Mouse (Mus musculus): ENCODE data around the gene Sh3bgrl2. TPM values are rescaled to one million over a fixed set of nuclear protein-coding genes. Genes with fewer than 3 reads are reported as not detected.
"Not testable (repeated sequence)": the region's sequence is repeated elsewhere in the genome, so short reads cannot be mapped to it uniquely, and the experiment has no call there.

The Sh3bgrl2 gene
- 19.5 and 23.1 TPM in 2 replicates for polyA plus RNA-seq (2011; ENCODE audit: insufficient read depth, insufficient read length, low read depth, missing spikeins)

DNA sequence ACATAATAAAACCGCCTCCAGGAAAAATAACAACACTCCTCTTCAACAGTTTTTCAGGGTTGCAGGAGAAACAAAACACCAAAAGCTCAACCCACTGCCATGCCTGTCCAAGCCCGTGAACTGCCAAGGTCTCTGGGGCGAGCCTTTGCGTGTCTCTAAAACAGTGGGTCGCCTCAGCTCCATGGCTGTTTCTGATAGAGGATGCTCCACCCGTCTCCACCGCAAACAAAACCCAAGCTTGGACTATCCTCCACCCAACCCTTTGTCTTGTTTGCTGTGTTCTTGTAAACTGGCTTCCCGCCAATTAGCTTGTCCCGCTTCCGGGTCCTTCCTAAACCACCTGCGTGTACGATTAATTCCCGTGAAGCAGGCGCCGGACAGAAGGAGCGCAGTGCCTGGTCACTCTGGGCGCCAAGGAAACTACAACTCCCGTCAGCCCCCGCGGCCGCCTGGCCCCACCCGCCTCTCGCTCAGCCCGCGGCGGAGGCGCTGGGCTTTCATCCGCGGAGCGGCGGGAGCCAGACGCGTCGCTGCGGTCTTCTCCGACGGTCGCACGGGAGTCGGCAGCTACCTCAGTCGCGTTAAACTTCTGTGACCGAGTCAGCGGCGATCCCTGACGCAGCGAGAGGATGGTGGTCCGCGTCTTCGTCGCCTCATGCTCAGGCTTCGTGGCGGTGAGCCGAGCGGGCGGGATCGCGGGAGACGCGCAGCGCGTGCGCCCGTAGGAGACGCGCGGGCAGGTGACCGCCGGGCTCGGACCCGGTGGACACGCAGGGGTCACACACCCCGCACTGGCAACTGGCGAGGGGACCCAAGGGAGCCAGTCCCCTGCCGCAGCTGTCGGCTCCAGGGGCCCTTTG lies at the start of gene Sh3bgrl2:
Gene Sh3bgrl2 (plus strand): TSS at position 498 of the 860 bp plus-strand sequence.
- peak within 1 kb of the TSS; percentile 50 for H3K9ac ChIP-seq (ENCODE audit: low read depth, poor library complexity, severe bottlenecking)
- H3K27me3 ChIP-seq (ENCODE audit: control insufficient read depth, insufficient read depth, low read length, poor library complexity, severe bottlenecking), result no peaks in the 10 kb centered on the region
- H3K4me3 ChIP-seq (ENCODE audit: low read depth, low read length), result peak within 1 kb of the TSS; percentile 91
- no peaks in the 10 kb centered on the region for H3K36me3 ChIP-seq (ENCODE audit: control insufficient read depth, insufficient read depth, low read length, poor library complexity, severe bottlenecking)
- no peaks in the 10 kb centered on the region for H3K9me3 ChIP-seq (replicated peaks; ENCODE audit: control insufficient read depth, insufficient read depth, low read length, poor library complexity, severe bottlenecking)
- peaks cover 3% of the 10 kb centered on the region for H3K4me1 ChIP-seq (ENCODE audit: control insufficient read depth, insufficient read depth, low read length)
- no peak within 1 kb of the TSS for H3K27ac ChIP-seq (ENCODE audit: insufficient read depth, low read length)
- no peak for TF ChIP-seq CTCF (IDR thresholded peaks at IDR 0.05; ENCODE audit: low read depth, low read length)
- peak; percentile 78 for TF ChIP-seq POLR2A (IDR thresholded peaks at IDR 0.05; ENCODE audit: insufficient read depth, low read length)

DNA sequence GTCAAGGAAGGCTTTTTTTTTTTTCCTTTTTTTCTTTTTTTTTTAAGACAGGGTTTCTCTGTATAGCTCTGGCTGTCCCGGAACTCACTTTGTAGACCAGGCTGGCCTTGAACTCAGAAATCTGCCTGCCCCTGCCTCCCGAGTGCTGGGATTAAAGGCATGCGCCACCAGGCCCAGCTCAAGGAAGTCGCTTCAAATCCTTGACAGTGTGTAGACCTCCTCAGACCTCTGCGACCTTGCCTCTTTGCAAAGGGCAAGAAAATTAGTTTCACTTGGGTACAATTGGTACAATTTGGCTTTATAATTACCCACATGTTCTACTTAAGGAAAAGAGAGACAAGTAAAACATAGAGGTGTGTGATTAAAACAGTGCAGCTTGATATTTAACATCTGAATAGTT lies 29.0 kb upstream of the Sh3bgrl2 start:
- not testable (repeated sequence) for H3K4me1 ChIP-seq (ENCODE audit: control insufficient read depth, insufficient read depth, low read length); H3K36me3 ChIP-seq (ENCODE audit: control insufficient read depth, insufficient read depth, low read length, poor library complexity, severe bottlenecking); H3K4me3 ChIP-seq (ENCODE audit: low read depth, low read length); H3K27ac ChIP-seq (ENCODE audit: insufficient read depth, low read length); H3K9me3 ChIP-seq (replicated peaks; ENCODE audit: control insufficient read depth, insufficient read depth, low read length, poor library complexity, severe bottlenecking); H3K27me3 ChIP-seq (ENCODE audit: control insufficient read depth, insufficient read depth, low read length, poor library complexity, severe bottlenecking); H3K9ac ChIP-seq (ENCODE audit: low read depth, poor library complexity, severe bottlenecking)

DNA sequence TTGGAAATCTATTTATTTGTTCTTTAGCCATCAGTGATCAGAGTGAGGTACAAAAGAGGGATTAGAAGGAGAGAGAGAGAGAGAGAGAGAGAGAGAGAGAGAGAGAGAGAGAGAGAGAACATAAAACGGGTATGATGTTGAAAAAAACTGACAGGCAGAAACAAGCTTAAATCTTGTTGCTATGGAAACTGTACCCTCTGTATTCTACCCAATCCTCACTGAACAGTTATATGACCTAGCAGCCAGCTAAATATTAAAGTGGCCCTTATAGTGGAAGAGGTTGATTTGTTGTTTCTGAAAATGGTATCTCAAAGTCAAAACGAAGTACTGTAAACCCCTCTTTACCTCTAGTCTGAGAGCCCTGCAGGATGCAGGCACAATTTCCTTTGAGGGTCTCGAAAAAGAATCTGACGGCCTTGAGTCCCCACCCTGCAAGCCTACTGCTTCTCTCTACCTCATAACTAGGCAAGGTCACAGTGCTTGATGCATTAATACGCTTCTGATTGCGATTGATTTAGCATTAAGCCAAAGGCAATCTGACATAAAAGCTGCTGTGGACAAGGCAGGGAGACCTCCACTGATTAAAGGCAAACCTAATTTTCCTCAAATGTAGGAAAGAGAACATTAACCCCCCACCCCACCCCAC lies 28.5 kb upstream of the Sh3bgrl2 start:
- H3K27me3 ChIP-seq (ENCODE audit: control insufficient read depth, insufficient read depth, low read length, poor library complexity, severe bottlenecking), result no peaks in the 10 kb centered on the region; the same call in 1 of the 2 replicates
- no peaks in the 10 kb centered on the region for H3K36me3 ChIP-seq (ENCODE audit: control insufficient read depth, insufficient read depth, low read length, poor library complexity, severe bottlenecking)
- H3K4me1 ChIP-seq (ENCODE audit: control insufficient read depth, insufficient read depth, low read length), result no peaks in the 10 kb centered on the region
- H3K27ac ChIP-seq (ENCODE audit: insufficient read depth, low read length), result no peak overlapping the region
- H3K9ac ChIP-seq (ENCODE audit: low read depth, poor library complexity, severe bottlenecking), result no peak overlapping the region
- no peaks in the 10 kb centered on the region for H3K9me3 ChIP-seq (replicated peaks; ENCODE audit: control insufficient read depth, insufficient read depth, low read length, poor library complexity, severe bottlenecking)
- no peak overlapping the region for H3K4me3 ChIP-seq (ENCODE audit: low read depth, low read length)
- TF ChIP-seq CTCF (IDR thresholded peaks at IDR 0.05; ENCODE audit: low read depth, low read length) (no peak), EP300 (IDR thresholded peaks at IDR 0.05; ENCODE audit: insufficient read depth, low read depth, low read length) (no peak), POLR2A (IDR thresholded peaks at IDR 0.05; ENCODE audit: insufficient read depth, low read length) (no peak)

DNA sequence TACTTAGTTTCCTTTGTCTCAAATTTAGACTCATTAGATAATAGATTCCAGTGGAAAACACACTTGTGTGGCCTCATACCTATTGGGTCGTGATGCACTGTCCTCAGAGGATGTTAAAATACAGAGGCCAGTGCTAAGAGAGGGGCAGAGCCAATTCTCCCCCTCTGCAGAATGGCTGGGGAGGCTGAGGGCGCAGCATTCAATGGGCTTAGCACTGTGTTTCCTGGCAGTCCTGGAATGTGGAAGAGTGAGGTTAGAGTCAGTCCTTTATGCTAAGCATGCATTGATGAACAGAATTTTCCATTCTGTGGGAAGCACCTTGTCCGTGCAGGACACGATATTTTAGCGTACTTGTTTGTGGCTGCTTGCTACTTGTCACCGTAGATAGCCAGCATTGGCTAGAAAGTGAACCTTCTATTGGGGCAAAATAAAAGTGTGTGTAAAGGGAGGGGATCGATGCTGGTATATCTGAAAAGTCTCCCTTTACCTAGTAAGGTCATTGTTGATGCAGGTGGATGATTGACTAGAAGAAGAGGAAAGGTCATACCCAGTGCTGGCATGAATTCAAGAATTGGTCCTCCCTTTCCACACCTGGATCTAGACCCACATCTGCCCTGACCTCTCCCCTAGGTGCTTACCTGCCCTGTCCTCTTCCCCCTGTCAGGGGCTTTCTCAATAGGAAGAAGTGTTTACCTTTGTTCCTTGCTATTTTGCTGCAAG lies 20.6 kb upstream of the Sh3bgrl2 start:
- H3K4me1 ChIP-seq (ENCODE audit: control insufficient read depth, insufficient read depth, low read length), result no peaks in the 10 kb centered on the region
- no peaks in the 10 kb centered on the region for H3K36me3 ChIP-seq (ENCODE audit: control insufficient read depth, insufficient read depth, low read length, poor library complexity, severe bottlenecking)
- no peak overlapping the region for H3K4me3 ChIP-seq (ENCODE audit: low read depth, low read length)
- H3K9ac ChIP-seq (ENCODE audit: low read depth, poor library complexity, severe bottlenecking), result no peak overlapping the region
- TF ChIP-seq POLR2A (IDR thresholded peaks at IDR 0.05; ENCODE audit: insufficient read depth, low read length), result no peak
- H3K9me3 ChIP-seq (replicated peaks; ENCODE audit: control insufficient read depth, insufficient read depth, low read length, poor library complexity, severe bottlenecking), result no peaks in the 10 kb centered on the region
- no peak overlapping the region for H3K27ac ChIP-seq (ENCODE audit: insufficient read depth, low read length)
- no peaks in the 10 kb centered on the region for H3K27me3 ChIP-seq (ENCODE audit: control insufficient read depth, insufficient read depth, low read length, poor library complexity, severe bottlenecking)

DNA sequence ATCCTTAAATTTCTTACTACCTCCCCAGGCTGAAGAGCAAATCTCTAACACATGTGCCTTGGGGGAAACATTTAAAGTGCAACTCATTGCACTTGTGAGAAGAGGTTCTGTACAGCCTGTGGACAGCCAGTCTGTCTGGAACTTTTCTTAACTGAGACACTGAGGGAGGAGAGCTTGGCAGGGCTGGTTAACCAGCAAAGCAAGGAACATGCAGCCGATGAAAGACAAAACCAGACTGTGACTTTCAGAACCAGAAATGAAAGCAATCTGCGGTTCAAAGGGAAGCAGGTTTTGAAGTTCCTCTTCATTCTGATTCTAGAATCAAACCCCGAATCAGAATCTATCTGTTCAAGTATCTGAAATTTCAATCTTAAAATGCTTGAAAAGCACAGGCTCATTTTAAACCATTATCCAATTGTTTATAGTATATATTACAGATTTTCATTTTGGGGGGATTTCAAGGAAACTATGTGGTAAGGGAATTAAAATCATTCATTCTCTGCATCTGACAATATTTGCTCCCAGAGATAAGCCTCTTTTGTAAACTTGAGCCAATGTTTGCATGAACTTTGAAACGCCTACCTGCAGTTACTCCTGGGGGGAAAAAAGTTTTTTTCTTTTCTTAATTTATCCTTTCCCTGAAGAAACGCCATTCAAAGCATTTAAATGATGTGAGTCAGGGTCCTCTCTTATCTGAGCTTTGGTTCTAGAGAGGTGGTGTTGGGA lies 14.9 kb upstream of the Sh3bgrl2 start:
- no peak overlapping the region for H3K27ac ChIP-seq (ENCODE audit: insufficient read depth, low read length)
- no peak for TF ChIP-seq EP300 (IDR thresholded peaks at IDR 0.05; ENCODE audit: insufficient read depth, low read depth, low read length)
- no peak for TF ChIP-seq CTCF (IDR thresholded peaks at IDR 0.05; ENCODE audit: low read depth, low read length)
- TF ChIP-seq POLR2A (IDR thresholded peaks at IDR 0.05; ENCODE audit: insufficient read depth, low read length), result no peak

More for the DNA sequence above, 14.9 kb upstream of the Sh3bgrl2 start:
- Histone ChIP-seq H3K36me3 (ENCODE audit: control insufficient read depth, insufficient read depth, low read length, poor library complexity, severe bottlenecking) (no peaks in the 10 kb centered on the region), H3K4me1 (ENCODE audit: control insufficient read depth, insufficient read depth, low read length) (no peaks in the 10 kb centered on the region), H3K27me3 (ENCODE audit: control insufficient read depth, insufficient read depth, low read length, poor library complexity, severe bottlenecking) (no peaks in the 10 kb centered on the region), H3K9ac (ENCODE audit: low read depth, poor library complexity, severe bottlenecking) (no peak overlapping the region), H3K9me3 (replicated peaks; ENCODE audit: control insufficient read depth, insufficient read depth, low read length, poor library complexity, severe bottlenecking) (no peaks in the 10 kb centered on the region), H3K4me3 (ENCODE audit: low read depth, low read length) (no peak overlapping the region)

Data from ES-Bruce4 (cell line).